In the genomic region with DNA sequence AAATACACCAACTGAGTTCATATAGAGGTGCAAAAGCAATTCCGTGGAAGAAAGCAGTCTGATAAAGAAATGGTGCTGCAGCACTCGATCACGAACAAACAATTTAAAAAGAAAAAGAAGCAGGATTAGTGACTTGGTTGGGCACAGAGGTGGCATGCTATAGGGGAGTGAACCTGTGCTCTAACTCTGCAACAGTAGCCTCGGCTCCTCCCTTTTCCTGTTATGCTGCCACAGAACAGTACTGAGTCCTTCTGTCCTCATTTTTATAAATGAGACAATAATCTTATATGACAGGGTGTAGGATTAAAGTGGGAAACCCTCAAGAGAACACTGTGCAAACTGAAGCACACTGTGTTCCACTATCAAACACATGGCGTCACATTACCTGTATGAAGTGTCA, we compare ENCODE assay signal across 19 mouse cellular contexts. TPM values are rescaled to one million over a fixed set of nuclear protein-coding genes. Genes with fewer than 3 reads are reported as not detected.
DNase-seq lines count a peak whose midpoint lies in the region; ATAC-seq and TF ChIP-seq lines count a peak whose summit lies in the region.
"Had no signal": no experiment of that assay in that cellular context is flagged by ENCODE, and none has a peak within 500 bp of the region (broad histone marks: within the 10 kb centered on the region; RNA-seq: fewer than 3 reads in every experiment).

No protein-coding gene starts in this region.

- no peak for TF ChIP-seq RAD21 in MEL (IDR thresholded peaks at IDR 0.05; ENCODE audit: low read depth, low read length)

- H3K9me3 ChIP-seq in MEL (replicated peaks; ENCODE audit: insufficient read depth, low read length): no peaks in the 10 kb centered on the region
- H3K9me3 ChIP-seq: forebrain, embryonic 12.5 days; heart, embryonic 12.5 days; hindbrain, embryonic 10.5 days had no signal

- H3K27me3 ChIP-seq in MEL (ENCODE audit: control insufficient read depth in 1 of 2, insufficient read depth in 2 of 2, low read length in 2 of 2): no peaks in the 10 kb centered on the region
- H3K27me3 ChIP-seq in thymus, adult 2 months (ENCODE audit: control insufficient read depth, insufficient read depth, low read length): no peaks in the 10 kb centered on the region
- H3K27me3 ChIP-seq: CH12.LX; forebrain, embryonic 12.5 days; heart, embryonic 12.5 days had no signal

- H3K4me3 ChIP-seq in MEL (ENCODE audit: control insufficient read depth in 1 of 2, insufficient read depth in 1 of 2, low read depth in 2 of 2, low read length in 2 of 2): peak overlapping the region; percentile 21 to 29
- H3K4me3 ChIP-seq in thymus, adult 2 months (ENCODE audit: control insufficient read depth, insufficient read depth, low read length): no peak overlapping the region
- H3K4me3 ChIP-seq: forebrain, embryonic 12.5 days; heart, embryonic 12.5 days; hindbrain, embryonic 10.5 days had no signal

- H3K4me1 ChIP-seq in MEL (ENCODE audit: control insufficient read depth in 1 of 2, insufficient read depth in 2 of 2, low read length in 2 of 2): peaks cover 6% of the 10 kb centered on the region in 2 experiments
- no peaks in the 10 kb centered on the region for H3K4me1 ChIP-seq in thymus, adult 2 months (replicated peaks; ENCODE audit: control insufficient read depth, insufficient read depth, low read length)
- H3K4me1 ChIP-seq: heart, embryonic 12.5 days had no signal

- H3K79me2 ChIP-seq in MEL (ENCODE audit: control insufficient read depth, insufficient read depth, low read length, poor library complexity): no peaks in the 10 kb centered on the region

- no peak for TF ChIP-seq POLR2A in MEL (IDR thresholded peaks at IDR 0.05; ENCODE audit: control insufficient read depth in 1 of 2, insufficient read depth in 1 of 2, low read depth in 1 of 2, low read length in 2 of 2, poor library complexity in 1 of 2)
- TF ChIP-seq POLR2A in thymus, adult 2 months (IDR thresholded peaks at IDR 0.05; ENCODE audit: control insufficient read depth, extremely low read depth, insufficient read depth, low read length, poor library complexity): no peak

- peak overlapping the region; percentile 88 for H3K27ac ChIP-seq in MEL (ENCODE audit: control insufficient read depth, low read depth, low read length)
- no peak overlapping the region for H3K27ac ChIP-seq in thymus, adult 2 months (ENCODE audit: control insufficient read depth, insufficient read depth, low read length)
- H3K27ac ChIP-seq: forebrain, embryonic 12.5 days; hindbrain, embryonic 10.5 days; hindbrain, embryonic 14.5 days had no signal

- TF ChIP-seq EP300 in MEL (IDR thresholded peaks at IDR 0.05; ENCODE audit: low read depth in 1 of 2, low read length in 2 of 2): no peak

- peak overlapping the region; percentile 39 for H3K9ac ChIP-seq in MEL (ENCODE audit: control insufficient read depth, low read depth, low read length, poor library complexity, severe bottlenecking)
- H3K9ac ChIP-seq: forebrain, embryonic 12.5 days; heart, embryonic 12.5 days; hindbrain, embryonic 14.5 days had no signal

- DNase-seq in CD4-positive, CD25-positive, alpha-beta regulatory T cell, adult 2 months (ENCODE audit: low read depth, low spot score): peak; percentile 12
- peak; percentile 71 for DNase-seq in MEL (ENCODE audit: low read depth, low spot score)
- DNase-seq in induced T-regulatory cell, adult 2 months (ENCODE audit: low read depth): peak; percentile 6
- no peak for DNase-seq in spleen, postnatal 36 days (ENCODE audit: low spot score in 2 of 2)
- no peak for DNase-seq in thymus, adult 2 months
- DNase-seq: adrenal gland, postnatal 10 days; B cell, adult 2 months; cerebellum, adult 11 months; cerebellum, adult 9-11 months; cerebellum, postnatal 36 days; gastrocnemius, postnatal 10 days; kidney, adult 11 months had no signal

- no peak for ATAC-seq in erythroblast, adult 5-6 weeks (replicated peaks; ENCODE audit: low FRiP score, poor library complexity, severe bottlenecking)
- ATAC-seq: forebrain, embryonic 16.5 days had no signal

- no peak for TF ChIP-seq CTCF in MEL (IDR thresholded peaks at IDR 0.05 in 2 of 3, conservative IDR thresholded peaks at IDR 0.05 in 1 of 3; ENCODE audit: control insufficient read depth in 1 of 3, insufficient read depth in 1 of 3, low read depth in 2 of 3, low read length in 3 of 3, poor library complexity in 1 of 3, severe bottlenecking in 1 of 3)
- no peak for TF ChIP-seq CTCF in thymus, adult 2 months (IDR thresholded peaks at IDR 0.05; ENCODE audit: borderline replicate concordance, control insufficient read depth, extremely low read depth, insufficient read depth, low read length, poor library complexity)

- peaks cover 0 to 14% of the 10 kb centered on the region in 2 experiments; a peak in 2 of 4 replicates for H3K36me3 ChIP-seq in MEL (ENCODE audit: control insufficient read depth in 1 of 2, insufficient read depth in 2 of 2, low read length in 2 of 2)
- H3K36me3 ChIP-seq in thymus, adult 2 months (ENCODE audit: control insufficient read depth, insufficient read depth, low read length): no peaks in the 10 kb centered on the region

- 79% methylated on average over 5 of the region's 5 CpGs for WGBS in thymus, adult 2 months

TF ChIP-seq in MEL, 35 proteins besides CTCF, POLR2A, EP300 and RAD21:
- TF ChIP-seq TBP (IDR thresholded peaks at IDR 0.05; ENCODE audit: low read depth, low read length): no peak
- TF ChIP-seq MYB (IDR thresholded peaks at IDR 0.05; ENCODE audit: low read depth, low read length): no peak
- no peak for TF ChIP-seq MAFK (IDR thresholded peaks at IDR 0.05; ENCODE audit: borderline replicate concordance, low read depth, low read length)
- TF ChIP-seq SMC3 (IDR thresholded peaks at IDR 0.05; ENCODE audit: low read depth, low read length): no peak
- no peak for TF ChIP-seq NRF1 (IDR thresholded peaks at IDR 0.05; ENCODE audit: insufficient read depth, low read depth, low read length, poor library complexity, severe bottlenecking)
- no peak for TF ChIP-seq ETS1 (IDR thresholded peaks at IDR 0.05; ENCODE audit: low read depth, low read length)
- TF ChIP-seq E2F4 (IDR thresholded peaks at IDR 0.05; ENCODE audit: borderline replicate concordance, low read depth, low read length): no peak
- no peak for TF ChIP-seq GATA1 (IDR thresholded peaks at IDR 0.05; ENCODE audit: low read depth, low read length)
- no peak for TF ChIP-seq MAX (IDR thresholded peaks at IDR 0.05; ENCODE audit: low read length)
- TF ChIP-seq TAL1 (IDR thresholded peaks at IDR 0.05; ENCODE audit: low read length): no peak
- no peak for TF ChIP-seq HCFC1 (IDR thresholded peaks at IDR 0.05; ENCODE audit: low read depth, low read length)
- TF ChIP-seq NELFE (IDR thresholded peaks at IDR 0.05; ENCODE audit: low read depth, low read length): no peak
- no peak for TF ChIP-seq ZKSCAN1 (IDR thresholded peaks at IDR 0.05; ENCODE audit: low read depth, low read length)
- TF ChIP-seq BHLHE40 (IDR thresholded peaks at IDR 0.05; ENCODE audit: borderline replicate concordance, low read depth, low read length): no peak
- no peak for TF ChIP-seq POLR2AphosphoS5 (IDR thresholded peaks at IDR 0.05; ENCODE audit: borderline replicate concordance, low read depth, low read length)

RNA-seq across cellular contexts. Expression of a gene that starts 46.3 kb away (rescaled TPM):
- total RNA-seq in MEL (2012; rRNA removed): 7.6 and 10.5 TPM in 2 replicates
- 10 to 100 TPM; 11.4 to 98.3 TPM for polyA plus RNA-seq in MEL (2012; ENCODE audit: insufficient read depth in 1 of 2, insufficient read length in 2 of 2, low read depth in 1 of 2, low replicate concordance in 2 of 2, missing spikeins in 1 of 2)
- total RNA-seq in erythroblast, adult 5-6 weeks (2015; ENCODE audit: low replicate concordance): 0.77 and 3.1 TPM in 2 replicates
- 0.42 and 1.8 TPM in 2 replicates for total RNA-seq in erythroblast, adult 5-6 weeks (2017; ENCODE audit: low replicate concordance)
- polyA plus RNA-seq in thymus, adult 2 months (2012; rRNA removed): 7.9 and 11.1 TPM in 2 replicates

Comparison
In these comparisons a context has a peak if more than half of its experiments do, and no peak if none do; other contexts are left out.
1. DNase-seq: peak in CD4-positive, CD25-positive, alpha-beta regulatory T cell, adult 2 months (single experiment), MEL (single experiment) and induced T-regulatory cell, adult 2 months (single experiment); none in spleen, postnatal 36 days (0 of 2) and thymus, adult 2 months (single experiment).